Mouse (Mus musculus) liver, embryonic 16.5 days (tissue): ENCODE measurements around the gene Smarcad1. TPM values are rescaled to one million over a fixed set of nuclear protein-coding genes. Genes with fewer than 3 reads are reported as not detected.
"Not testable (repeated sequence)": the region's sequence is repeated elsewhere in the genome, so short reads cannot be mapped to it uniquely, and the experiment has no call there.

ENCODE experiments used
- ATAC-seq: fragments of 200-750 bp; cut with Nextera tagmentation; 2 replicates; pipeline ENCODE4 v1.8.0; 2017; ENCODE audit warnings: low read depth, mild to moderate bottlenecking, moderate number of reproducible peaks, moderate library complexity
- H3K27ac ChIP-seq: fragments of 300-500 bp; sonication (generic); 2 replicates; pipeline ENCODE4 v1.5.1; 2014; ENCODE audit warnings: mild to moderate bottlenecking, low read length
- H3K27me3 ChIP-seq: fragments of 300-500 bp; sonication (generic); 2 replicates; pipeline ENCODE4 v1.6.1; 2014; ENCODE audit warnings: low read depth, low read length, mixed read lengths; ENCODE audit not compliant: control insufficient read depth, insufficient read depth
- H3K36me3 ChIP-seq: fragments of 300-500 bp; sonication (generic); 2 replicates; pipeline ENCODE4 v1.6.1; 2014; ENCODE audit warnings: mild to moderate bottlenecking; ENCODE audit not compliant: control insufficient read depth, insufficient read depth
- H3K4me1 ChIP-seq: fragments of 300-500 bp; sonication (generic); 2 replicates; pipeline ENCODE4 v1.6.1; 2014; ENCODE audit warnings: low read depth, low read length, mixed read lengths; ENCODE audit not compliant: control insufficient read depth
- H3K4me2 ChIP-seq: fragments of 300-500 bp; sonication (generic); 2 replicates; pipeline ENCODE4 v1.6.1; 2014; ENCODE audit warnings: low read depth, low read length, mixed read lengths
- H3K4me3 ChIP-seq: fragments of 300-500 bp; sonication (generic); 2 replicates; pipeline ENCODE4 v1.5.1; 2014; ENCODE audit warnings: low read depth, mild to moderate bottlenecking, low read length
- H3K9ac ChIP-seq: fragments of 300-500 bp; sonication (generic); 2 replicates; pipeline ENCODE4 v1.6.1; 2014; ENCODE audit warnings: low read depth, low read length
- H3K9me3 ChIP-seq: fragments of 300-500 bp; sonication (generic); replicated peaks from 2 replicates; pipeline ENCODE4 v1.6.1; 2016; ENCODE audit warnings: low read length; ENCODE audit not compliant: control insufficient read depth
- WGBS: fragments of 180-500 bp; shearing (Covaris S2); extraction: QIAGEN DNeasy Blood & Tissue Kit; methylation state at CpG from one replicate; pipeline ENCODE4 v1.1.7; 2014; ENCODE audit not compliant: insufficient replicate concordance; 5-methylcytosine and 5-hydroxymethylcytosine counted together
- polyA plus RNA-seq: library from polyadenylated mRNA; unstranded; fragments of >200 nt; fragmentation: Nextera tagmentation; extraction: Ambion mirVana; gene quantifications from 2 replicates; pipeline ENCODE4 v1.2.1, GENCODE M21; 2015

Gene Smarcad1
- 13.7 and 14.4 TPM in 2 replicates for polyA plus RNA-seq

GRCm38 (mm10) chr6:65042491-65043171, at the start of gene Smarcad1:
TSS of gene Smarcad1 (plus strand) at chr6:65042583.
- under 1% methylated on average over 76 of the region's 81 CpGs for WGBS
- Histone ChIP-seq H3K27me3 (no peaks in the 10 kb centered on the region), H3K27ac (peak within 1 kb of the TSS; percentile 71), H3K4me2 (peak within 1 kb of the TSS; percentile 62), H3K36me3 (peaks cover 6% of the 10 kb centered on the region), H3K4me3 (peak within 1 kb of the TSS; percentile 88), H3K9ac (peak within 1 kb of the TSS; percentile 86), H3K4me1 (peaks cover 5% of the 10 kb centered on the region; the same call in 1 of the 2 replicates), H3K9me3 (no peaks in the 10 kb centered on the region)
- ATAC-seq: peak; percentile 91

DNA sequence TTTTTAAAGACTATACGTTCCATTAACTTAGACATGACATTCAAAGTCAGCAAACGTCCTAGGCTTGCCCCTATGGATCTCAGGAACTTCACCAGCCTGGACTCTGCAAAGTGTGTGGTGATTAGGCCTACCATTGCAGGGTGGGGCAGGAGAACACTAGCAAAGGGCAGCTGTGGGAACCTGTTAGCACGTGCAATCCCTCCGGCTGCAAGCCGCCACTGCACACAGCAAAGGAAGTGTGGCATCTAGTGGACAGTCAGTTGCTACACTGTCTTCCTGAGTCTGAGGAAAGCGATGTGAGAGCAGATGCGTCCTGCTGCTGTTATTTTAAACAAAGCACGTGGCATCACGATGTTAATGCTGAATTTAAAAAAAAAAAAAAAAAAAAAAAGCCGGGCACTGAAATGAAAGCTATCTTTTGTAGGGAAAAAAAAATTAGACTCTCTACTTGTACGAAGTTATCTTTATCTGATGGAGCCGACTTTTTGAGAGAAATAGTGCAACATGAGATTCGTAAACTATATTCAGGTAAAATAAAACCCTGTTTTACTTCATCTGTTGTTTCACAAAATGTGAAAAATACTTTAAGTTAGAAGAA, 45.5 kb upstream of the Smarcad1 start:
- Histone ChIP-seq H3K27me3 (no peaks in the 10 kb centered on the region), H3K4me1 (no peaks in the 10 kb centered on the region), H3K9me3 (no peaks in the 10 kb centered on the region), H3K9ac (no peak overlapping the region), H3K36me3 (no peaks in the 10 kb centered on the region), H3K4me2 (no peak overlapping the region), H3K27ac (no peak overlapping the region), H3K4me3 (no peak overlapping the region)
- no peak for ATAC-seq
- 29% methylated on average over 13 of the region's 13 CpGs for WGBS

GRCm38 (mm10) chr6:64997805-64998204, 44.6 kb upstream of the Smarcad1 start:
- Histone ChIP-seq H3K27me3 (no peaks in the 10 kb centered on the region), H3K4me1 (no peaks in the 10 kb centered on the region), H3K9ac (no peak overlapping the region), H3K9me3 (no peaks in the 10 kb centered on the region), H3K4me3 (no peak overlapping the region), H3K4me2 (no peak overlapping the region), H3K27ac (no peak overlapping the region), H3K36me3 (no peaks in the 10 kb centered on the region)
- 62% methylated on average over 2 of the region's 2 CpGs for WGBS
- ATAC-seq: no peak

DNA sequence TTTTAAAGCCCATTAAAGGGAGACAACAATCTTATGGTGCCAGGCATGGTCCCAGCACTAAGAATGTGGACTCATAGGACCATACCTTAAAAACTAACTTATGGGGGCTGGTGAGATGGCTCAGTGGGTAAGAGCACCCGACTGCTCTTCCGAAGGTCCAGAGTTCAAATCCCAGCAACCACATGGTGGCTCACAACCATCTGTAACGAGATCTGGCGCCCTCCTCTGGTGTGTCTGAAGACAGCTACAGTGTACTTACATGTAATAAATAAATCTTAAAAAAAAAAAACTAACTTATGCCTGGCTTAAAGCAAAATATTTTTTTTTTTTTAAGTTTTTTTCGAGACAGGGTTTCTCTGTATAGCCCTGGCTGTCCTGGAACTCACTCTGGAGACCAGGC, 41.6 kb upstream of the Smarcad1 start:
- not testable (repeated sequence) for ATAC-seq, H3K4me3 ChIP-seq, H3K27ac ChIP-seq, H3K4me1 ChIP-seq, H3K9me3 ChIP-seq, H3K36me3 ChIP-seq, H3K27me3 ChIP-seq, H3K4me2 ChIP-seq, H3K9ac ChIP-seq
- 53% methylated on average over 5 of the region's 5 CpGs for WGBS

DNA sequence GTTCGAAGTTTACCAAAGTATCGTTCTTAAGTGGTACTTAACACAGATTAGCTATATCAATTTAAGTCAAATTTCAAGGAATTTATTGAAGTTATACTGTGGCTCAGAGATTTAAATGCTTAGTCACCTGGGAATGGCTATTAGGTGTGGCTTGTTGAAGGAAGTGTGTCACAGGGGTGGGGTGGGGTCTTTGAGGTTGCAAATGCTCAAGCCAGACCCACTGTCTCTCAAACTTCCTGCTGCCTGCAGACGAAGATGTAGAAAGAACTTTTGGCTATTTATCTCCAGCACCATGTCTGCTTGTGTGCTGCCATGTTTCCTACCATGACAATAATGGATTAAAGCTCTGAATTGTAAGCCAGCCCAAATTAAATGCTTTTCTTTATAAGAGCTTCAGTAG, 40.2 kb upstream of the Smarcad1 start:
- no peak for ATAC-seq
- no peak overlapping the region for H3K9ac ChIP-seq
- WGBS: 50% methylated on average over 3 of the region's 3 CpGs
- H3K4me2 ChIP-seq: no peak overlapping the region
- no peaks in the 10 kb centered on the region for H3K36me3 ChIP-seq
- no peak overlapping the region for H3K27ac ChIP-seq
- no peaks in the 10 kb centered on the region for H3K9me3 ChIP-seq
- H3K4me1 ChIP-seq: no peaks in the 10 kb centered on the region
- no peak overlapping the region for H3K4me3 ChIP-seq
- no peaks in the 10 kb centered on the region for H3K27me3 ChIP-seq

- no peak overlapping the region for H3K4me2 ChIP-seq
- 17% methylated on average over 5 of the region's 5 CpGs for WGBS
- H3K27me3 ChIP-seq: no peaks in the 10 kb centered on the region
Measured at GRCm38 (mm10) chr6:65008836-65009235, 33.5 kb upstream of the Smarcad1 start.

DNA sequence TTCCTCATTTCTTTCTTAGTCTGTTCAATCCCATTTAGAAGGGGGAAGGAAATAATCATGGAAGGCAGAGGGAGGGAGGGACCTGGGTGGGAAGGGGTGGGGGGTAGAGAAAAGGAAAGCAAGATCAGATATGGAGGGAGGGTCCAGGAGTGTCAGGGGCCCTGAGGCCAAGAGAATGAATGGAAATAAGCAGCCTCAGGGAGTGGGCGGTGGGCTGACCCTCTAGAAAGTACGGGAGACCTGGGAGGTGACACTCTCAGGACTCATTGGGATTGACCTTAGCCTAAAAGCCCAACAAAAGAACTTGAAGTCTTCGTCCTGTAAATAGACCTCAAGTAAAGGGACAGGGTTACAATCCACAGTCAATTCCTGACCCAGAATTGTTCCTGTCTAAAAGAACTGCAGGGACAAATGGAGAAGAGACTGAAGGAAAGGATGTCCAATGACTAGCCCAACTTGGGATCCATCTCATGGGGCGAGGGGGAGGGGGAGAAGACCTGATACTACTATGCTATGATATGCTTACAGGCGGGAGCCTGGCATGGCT, 30.9 kb upstream of the Smarcad1 start:
- no peaks in the 10 kb centered on the region for H3K9me3 ChIP-seq
- H3K4me3 ChIP-seq: no peak overlapping the region
- no peaks in the 10 kb centered on the region for H3K36me3 ChIP-seq
- WGBS: 61% methylated on average over 5 of the region's 5 CpGs
- H3K27ac ChIP-seq: no peak overlapping the region
- no peak overlapping the region for H3K4me2 ChIP-seq
- ATAC-seq: no peak
- no peaks in the 10 kb centered on the region for H3K4me1 ChIP-seq
- H3K27me3 ChIP-seq: no peaks in the 10 kb centered on the region
- H3K9ac ChIP-seq: no peak overlapping the region

More at GRCm38 (mm10) chr6:65008836-65009235, 33.5 kb upstream of the Smarcad1 start:
- H3K4me1 ChIP-seq: no peaks in the 10 kb centered on the region
- H3K9me3 ChIP-seq: no peaks in the 10 kb centered on the region
- ATAC-seq: no peak
- H3K9ac ChIP-seq: no peak overlapping the region
- H3K36me3 ChIP-seq: no peaks in the 10 kb centered on the region
- H3K4me3 ChIP-seq: no peak overlapping the region
- H3K27ac ChIP-seq: no peak overlapping the region

- WGBS: 75% methylated on average over 2 of the region's 2 CpGs
- no peaks in the 10 kb centered on the region for H3K27me3 ChIP-seq
- no peak overlapping the region for H3K4me3 ChIP-seq
- no peaks in the 10 kb centered on the region for H3K9me3 ChIP-seq
- no peaks in the 10 kb centered on the region for H3K36me3 ChIP-seq
- H3K9ac ChIP-seq: no peak overlapping the region
- H3K27ac ChIP-seq: no peak overlapping the region
- no peak overlapping the region for H3K4me2 ChIP-seq
- no peak for ATAC-seq
- H3K4me1 ChIP-seq: no peaks in the 10 kb centered on the region
Measured at GRCm38 (mm10) chr6:65012142-65012541, 30.2 kb upstream of the Smarcad1 start.

- no peak for ATAC-seq
- Histone ChIP-seq H3K9ac (no peak overlapping the region), H3K9me3 (no peaks in the 10 kb centered on the region), H3K4me2 (no peak overlapping the region), H3K27me3 (no peaks in the 10 kb centered on the region), H3K36me3 (no peaks in the 10 kb centered on the region), H3K4me1 (no peaks in the 10 kb centered on the region), H3K27ac (no peak overlapping the region), H3K4me3 (no peak overlapping the region)
- 79% methylated on average over 10 of the region's 10 CpGs for WGBS
Measured at GRCm38 (mm10) chr6:65017566-65017965, 24.8 kb upstream of the Smarcad1 start.
